Mouse (Mus musculus): ENCODE measurements around the gene St3gal5.

The St3gal5 gene

DNA sequence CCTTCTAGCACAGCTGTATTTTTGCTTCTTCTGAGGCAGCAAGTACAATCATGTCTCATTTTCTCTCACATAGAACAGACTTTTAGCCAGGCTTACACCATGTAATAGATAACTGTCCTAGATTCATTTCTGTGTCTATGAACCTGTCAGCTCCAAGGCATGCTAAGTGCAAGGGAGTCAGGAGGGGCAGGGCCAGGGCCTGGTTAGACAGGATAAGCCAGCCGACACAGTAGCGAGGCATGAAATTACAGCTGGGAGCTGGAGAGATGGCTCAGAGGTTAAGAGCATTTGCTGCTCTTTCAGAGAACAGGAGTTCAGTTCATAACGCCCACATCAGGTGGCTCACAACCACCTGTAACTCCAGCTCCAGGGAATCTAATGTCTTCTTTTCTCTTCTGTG, 99.3 kb downstream of the St3gal5 start:
- ATAC-seq (ENCODE audit: insufficient number of reproducible peaks, low FRiP score, low TSS enrichment), result no peak

DNA sequence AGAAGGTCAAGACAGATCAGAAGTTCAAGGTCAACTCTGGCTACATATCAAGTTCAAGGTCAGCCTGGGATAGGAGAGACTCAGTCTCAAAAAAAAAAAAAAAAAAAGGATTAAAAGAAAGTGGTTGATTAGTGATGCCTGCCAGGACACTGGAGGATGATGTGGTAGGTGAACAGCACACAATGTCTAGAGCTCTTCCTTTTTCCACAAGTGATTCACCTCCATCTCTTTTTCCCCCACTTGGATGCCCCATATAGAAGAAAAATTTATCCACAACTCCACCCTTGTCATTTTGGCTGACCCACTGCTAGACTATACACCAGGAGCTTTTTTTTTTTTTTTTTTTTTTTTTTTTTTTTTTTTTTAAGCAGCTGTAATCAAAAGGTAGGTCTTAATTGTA, 100.1 kb downstream of the St3gal5 start:
- no peak for ATAC-seq (ENCODE audit: insufficient number of reproducible peaks, low FRiP score, low TSS enrichment)

DNA sequence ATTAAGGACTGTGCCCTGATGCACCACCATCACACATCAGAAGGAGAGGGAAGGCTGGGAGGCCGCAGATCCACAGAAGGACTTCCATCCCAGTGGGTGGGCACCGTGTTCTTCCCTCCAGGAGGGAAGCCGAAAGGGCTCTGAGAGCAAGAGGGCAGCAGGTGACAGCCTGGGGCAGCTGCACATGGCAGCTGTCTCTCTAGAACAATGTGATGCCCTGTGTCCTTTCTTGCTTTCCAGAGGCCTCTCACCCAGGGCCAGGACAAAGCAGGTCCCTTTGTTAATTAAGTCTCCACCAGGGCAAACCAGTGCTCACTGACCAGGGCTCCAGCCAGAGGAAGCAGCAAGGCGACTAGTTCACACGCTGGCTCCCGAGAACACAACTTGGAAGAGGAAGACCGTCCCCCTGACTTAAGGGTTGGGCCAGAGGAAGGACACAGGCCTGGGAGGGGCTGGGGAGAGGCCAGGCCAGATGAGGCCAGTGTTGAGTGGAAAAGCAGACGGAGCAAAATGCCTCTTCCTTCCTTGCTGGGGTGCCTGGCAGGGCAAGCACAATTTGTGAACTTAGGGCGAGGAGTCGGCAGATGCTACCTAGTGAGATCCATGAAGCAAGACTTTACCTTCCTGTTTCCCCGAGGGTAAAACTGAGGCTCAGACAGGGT, 103.3 kb downstream of the St3gal5 start:
- ATAC-seq (ENCODE audit: insufficient number of reproducible peaks, low FRiP score, low TSS enrichment), result no peak

DNA sequence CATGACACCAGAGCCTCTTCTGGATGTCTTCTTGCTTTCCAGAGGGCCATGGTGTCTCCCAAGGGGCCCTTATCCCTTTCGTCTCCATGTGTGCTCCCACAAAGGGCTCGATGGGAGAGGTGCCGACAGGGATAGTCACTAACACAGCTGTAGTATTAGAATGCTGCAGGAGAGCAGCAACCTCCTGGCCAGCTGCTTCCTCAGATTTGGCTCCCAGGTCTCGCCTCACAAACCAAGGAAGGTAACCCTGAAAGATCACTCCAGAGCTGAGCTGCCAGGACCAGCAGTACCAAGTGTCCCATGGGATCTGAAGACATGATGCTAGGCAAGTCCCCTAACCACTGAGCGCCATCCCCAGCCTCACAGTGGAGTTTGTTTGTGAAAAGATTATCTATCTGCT, 105.3 kb downstream of the St3gal5 start:
- ATAC-seq (ENCODE audit: insufficient number of reproducible peaks, low FRiP score, low TSS enrichment), result no peak

DNA sequence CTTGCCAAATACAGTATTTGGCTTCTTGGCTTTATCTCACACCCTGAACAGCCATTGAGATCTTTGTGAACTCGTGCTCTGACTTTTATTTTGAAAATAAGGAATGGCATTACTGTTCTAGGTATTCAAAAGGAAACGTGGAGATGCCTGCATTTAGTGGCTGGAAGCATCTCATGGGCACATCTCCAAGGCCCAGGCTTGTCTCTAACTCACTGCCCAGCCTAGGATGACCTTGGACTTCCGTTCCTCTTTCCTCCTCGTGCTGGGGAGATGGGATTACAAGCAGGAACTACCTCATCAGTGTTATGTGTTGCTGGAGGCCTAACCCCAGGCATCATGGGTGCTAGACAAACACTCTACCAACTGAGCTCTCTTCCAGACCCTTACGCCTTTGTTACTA, 105.9 kb downstream of the St3gal5 start:
- no peak for ATAC-seq (ENCODE audit: insufficient number of reproducible peaks, low FRiP score, low TSS enrichment)

All from cerebellum, adult (tissue).